Mouse (Mus musculus) urinary bladder, adult 18-20 months (tissue): Measurements from ENCODE around the gene Gm10382.
A peak's percentile ranks its signal among the peaks of the same experiment; 100 is the strongest.
"Not testable (repeated sequence)": the region's sequence is repeated elsewhere in the genome, so short reads cannot be mapped to it uniquely, and the experiment has no call there.

Experiments
- DNase-seq, 2 experiments: peaks; one replicate each; pipeline ENCODE4 v3.0.0; 2022; ENCODE audit warnings: low spot score in 2 of 2, mixed read lengths in 2 of 2

Gm10382 gene

DNA sequence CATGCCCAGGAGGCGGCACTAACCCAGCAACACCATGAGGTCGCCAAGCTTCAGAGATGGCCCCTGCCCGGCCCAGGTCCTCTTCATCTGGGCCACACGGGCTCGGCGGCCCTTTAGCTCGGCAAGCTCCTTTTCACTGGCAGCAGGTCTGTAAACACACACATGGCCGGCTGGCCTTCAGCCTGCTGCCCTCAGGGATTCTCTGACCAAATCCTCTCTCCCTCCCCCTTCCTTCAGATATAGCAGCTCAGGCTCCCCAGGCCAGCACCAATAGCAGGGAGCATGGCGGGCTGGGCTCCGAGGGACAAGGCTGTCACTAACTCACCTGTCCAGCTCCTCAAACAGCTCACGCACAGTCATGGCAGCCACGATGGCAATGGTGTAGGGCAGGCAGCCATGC is 29.5 kb downstream of the Gm10382 start:
- no peak for DNase-seq

DNA sequence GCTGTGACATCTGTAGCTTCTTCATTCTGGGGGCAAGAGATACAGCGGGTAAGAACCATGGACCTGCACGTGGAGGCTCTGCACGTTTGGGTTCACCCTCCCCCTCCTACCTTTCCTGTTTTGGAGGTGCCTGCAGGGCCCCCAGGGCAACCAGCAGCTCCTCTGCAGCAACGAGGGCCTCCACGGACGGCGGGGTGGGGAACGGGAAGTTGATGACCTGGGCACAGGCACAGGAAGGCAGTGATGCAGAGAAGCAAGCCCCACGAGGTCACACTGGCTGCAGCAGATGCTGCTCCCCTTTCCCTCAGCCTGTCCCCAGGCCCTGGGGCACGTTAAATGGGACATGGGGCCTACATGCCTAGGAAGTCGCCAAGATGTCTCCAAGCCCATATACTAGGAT is 30.0 kb downstream of the Gm10382 start:
- no peak for DNase-seq

DNA sequence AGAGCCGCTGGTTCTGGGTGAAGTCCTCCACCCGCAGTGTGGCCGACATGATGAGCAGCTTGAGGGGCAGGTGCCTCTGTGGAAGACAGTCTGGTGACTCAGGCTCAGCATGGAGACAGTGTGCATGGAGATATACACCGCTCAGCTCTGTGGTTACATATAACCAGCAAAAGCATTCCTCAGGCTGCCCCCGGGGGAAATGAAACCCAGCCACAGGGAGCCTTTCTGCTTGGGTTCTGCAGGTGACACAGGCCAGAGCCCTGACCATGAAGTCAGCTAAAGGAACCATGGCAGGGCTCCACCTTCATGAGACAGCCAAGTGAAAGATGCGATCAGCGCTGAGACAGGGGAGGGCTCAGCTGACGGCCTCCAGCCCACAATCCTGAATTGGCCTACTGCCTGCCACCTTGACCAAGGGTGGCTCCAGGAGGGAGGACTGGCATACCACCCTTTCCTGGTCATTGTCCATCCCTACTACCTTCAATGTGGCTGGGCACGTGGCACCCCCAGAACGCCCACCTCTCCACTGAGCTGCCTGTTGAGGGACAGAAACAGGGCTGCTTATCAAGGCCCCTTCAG is 36.7 kb downstream of the Gm10382 start:
- DNase-seq, result no peak

DNA sequence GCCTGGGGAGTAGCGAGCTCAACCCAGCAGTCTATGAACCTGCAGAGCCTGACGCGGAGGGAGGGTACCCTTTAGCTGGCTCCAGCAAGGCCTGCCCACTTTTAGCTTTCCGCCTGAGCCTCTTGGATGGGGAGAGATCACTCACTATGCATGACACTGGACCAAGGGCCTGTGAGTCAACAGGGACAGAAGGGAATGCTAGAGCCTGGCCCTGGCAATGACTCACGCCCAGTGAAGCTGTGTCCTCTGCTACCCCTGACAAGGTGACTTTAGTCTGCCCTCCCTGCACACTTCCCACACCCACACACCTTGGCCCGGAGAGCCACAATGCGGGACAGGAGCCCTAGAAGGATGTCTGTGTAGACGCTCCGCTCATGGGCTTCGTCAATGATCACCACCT is 37.2 kb downstream of the Gm10382 start:
- DNase-seq, result no peak

DNA sequence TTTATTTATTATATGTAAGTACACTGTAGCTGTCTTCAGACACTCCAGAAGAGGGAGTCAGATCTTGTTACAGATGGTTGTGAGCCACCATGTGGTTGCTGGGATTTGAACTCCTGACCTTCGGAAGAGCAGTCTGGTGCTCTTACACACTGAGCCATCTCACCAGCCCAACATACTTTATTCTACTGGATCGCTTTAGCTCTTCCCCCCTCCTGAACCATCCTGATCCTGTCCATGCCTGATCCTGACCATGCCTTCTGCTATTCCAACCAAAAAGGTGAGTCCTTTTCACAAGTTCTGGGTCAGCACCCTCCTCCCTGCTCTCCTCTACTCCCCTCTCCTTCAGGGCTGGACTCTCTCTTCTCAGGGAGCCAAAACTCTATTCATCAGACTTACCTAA is 43.2 kb downstream of the Gm10382 start:
- not testable (repeated sequence) for DNase-seq

DNA sequence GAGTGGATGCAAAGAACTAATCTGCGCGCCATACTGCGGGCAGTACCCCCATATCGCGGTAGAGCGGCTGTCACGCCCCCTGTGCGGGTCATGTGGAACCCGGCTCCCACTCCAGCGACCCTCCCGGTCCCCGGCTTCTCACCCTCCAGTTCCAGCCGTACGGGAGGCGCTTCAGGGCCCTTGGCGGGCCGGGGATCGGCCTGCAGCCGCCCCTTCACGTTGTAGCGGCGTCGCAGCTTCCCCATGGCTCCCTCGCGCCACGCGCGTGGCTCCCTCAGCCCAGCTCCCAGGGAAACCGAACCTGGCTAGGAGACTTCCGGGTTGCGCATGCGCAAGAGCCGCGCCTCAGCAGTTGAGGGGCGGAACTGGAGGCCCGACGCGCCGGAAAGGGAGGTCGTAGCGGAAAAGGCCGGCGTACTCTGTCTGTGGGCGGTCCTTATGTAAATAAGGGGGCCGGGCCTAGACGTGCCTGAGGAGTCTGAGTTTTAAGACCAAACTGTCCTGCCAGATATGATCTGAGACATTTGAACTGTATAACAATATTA is 44.7 kb downstream of the Gm10382 start, which contains the start of gene Dhx37:
Gene Dhx37 (minus strand): TSS at position 329 of the 545 bp plus-strand sequence.
- peak; percentile 78 to 90 for DNase-seq

DNA sequence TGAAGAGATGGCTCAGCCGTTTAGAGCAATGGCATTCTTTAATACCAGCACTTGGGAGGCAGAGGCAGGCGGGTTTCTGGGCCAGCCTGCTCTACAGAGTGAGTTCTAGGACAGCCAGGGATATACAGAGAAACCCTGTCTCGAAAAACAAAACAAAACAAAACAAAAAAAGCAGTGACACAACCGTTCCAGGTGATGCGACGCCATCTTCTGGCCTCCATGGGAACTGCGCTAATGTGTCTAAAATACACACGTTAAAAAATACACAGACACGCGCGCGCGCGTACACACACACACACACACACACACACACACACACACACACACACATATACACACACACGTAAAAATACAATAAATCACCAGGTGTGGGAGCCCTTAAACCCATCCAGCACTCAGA is 45.2 kb downstream of the Gm10382 start:
- not testable (repeated sequence) for DNase-seq
